26 mouse cellular contexts compared by ENCODE assay signal in the genomic region with DNA sequence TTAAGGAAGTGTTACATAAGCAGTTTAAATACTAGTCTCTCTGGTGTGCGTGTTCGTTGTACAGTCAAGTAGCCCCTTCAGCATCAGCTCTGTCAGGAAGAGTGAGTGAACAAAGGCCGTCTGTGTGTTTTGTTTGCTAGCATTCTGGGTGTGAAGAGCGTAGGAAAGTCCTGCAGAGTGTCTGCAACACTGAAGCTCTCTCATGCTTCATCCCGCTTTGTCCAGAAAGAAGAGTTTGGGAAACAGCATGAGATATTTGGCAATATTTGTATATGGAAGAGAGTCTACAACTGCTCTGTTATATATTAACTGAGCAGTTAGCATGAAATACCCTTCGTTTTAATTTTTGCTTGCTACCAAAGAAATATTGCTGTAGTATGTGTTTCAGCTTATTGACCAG. TPM values are rescaled to one million over a fixed set of nuclear protein-coding genes. Genes with fewer than 3 reads are reported as not detected.
DNase-seq lines count a peak whose midpoint lies in the region; ATAC-seq and TF ChIP-seq lines count a peak whose summit lies in the region.
"Had no signal": no experiment of that assay in that cellular context is flagged by ENCODE, and none has a peak within 500 bp of the region (broad histone marks: within the 10 kb centered on the region; RNA-seq: fewer than 3 reads in every experiment).

No protein-coding gene starts in this region.

- ATAC-seq in lung, embryonic 14.5 days (ENCODE audit: insufficient read depth), result peak; percentile 44; the same call in 1 of the 2 replicates
- peak; percentile 40 for ATAC-seq in lung, postnatal 0 days
- ATAC-seq: CD4-positive, CD25-positive, alpha-beta regulatory T cell, adult 4 months; forebrain, embryonic 14.5 days; forebrain, postnatal 0 days had no signal

- H3K9me3 ChIP-seq in lung, embryonic 14.5 days (ENCODE audit: low read depth, low read length), result no peaks in the 10 kb centered on the region
- H3K9me3 ChIP-seq in lung, postnatal 0 days (ENCODE audit: low read length), result no peaks in the 10 kb centered on the region
- H3K9me3 ChIP-seq: embryonic facial prominence, embryonic 12.5 days; embryonic facial prominence, embryonic 15.5 days; heart, embryonic 12.5 days; heart, embryonic 15.5 days; hindbrain, embryonic 10.5 days; hindbrain, embryonic 13.5 days had no signal

- TF ChIP-seq EP300 in lung, postnatal 0 days (IDR thresholded peaks at IDR 0.05), result no peak

- no peak overlapping the region for H3K4me3 ChIP-seq in liver, adult 2 months (ENCODE audit: insufficient read depth, low read depth, low read length)
- no peak overlapping the region for H3K4me3 ChIP-seq in lung, embryonic 14.5 days (ENCODE audit: low read depth, low read length)
- H3K4me3 ChIP-seq in lung, postnatal 0 days (ENCODE audit: low read depth, low read length), result no peak overlapping the region
- H3K4me3 ChIP-seq: embryonic facial prominence, embryonic 12.5 days; embryonic facial prominence, embryonic 15.5 days; heart, embryonic 12.5 days; heart, embryonic 15.5 days; hindbrain, embryonic 10.5 days; hindbrain, embryonic 13.5 days had no signal

- DNase-seq in liver, adult 2 months (ENCODE audit: extremely low read depth, low read depth, low spot score), result peak; percentile 92
- DNase-seq in liver, result no peak
- no peak for DNase-seq in lung, embryonic 14.5 days
- no peak for DNase-seq in lung, postnatal 36 days
- peak; percentile 51 for DNase-seq in lung, postnatal 0 days (ENCODE audit: low spot score)
- no peak for DNase-seq in lung, postnatal 10 days
- DNase-seq: adrenal gland, adult 2 months; adrenal gland, postnatal 14 days; cerebellum, adult 11 months; cerebellum, adult 2 months; cerebellum, adult 9-11 months; cerebellum, postnatal 25 days; forebrain, postnatal 0 days; gastrocnemius, postnatal 25 days; heart, adult 18-20 months; heart, postnatal 10 days; heart, postnatal 36 days had no signal

- no peak overlapping the region for H3K4me2 ChIP-seq in lung, embryonic 14.5 days
- H3K4me2 ChIP-seq in lung, postnatal 0 days (replicated peaks; ENCODE audit: low read depth, low read length), result no peak overlapping the region
- H3K4me2 ChIP-seq: embryonic facial prominence, embryonic 12.5 days; embryonic facial prominence, embryonic 15.5 days; heart, embryonic 12.5 days; heart, embryonic 15.5 days; hindbrain, embryonic 13.5 days had no signal

- no peaks in the 10 kb centered on the region for H3K27me3 ChIP-seq in liver, adult 2 months (ENCODE audit: control insufficient read depth, insufficient read depth, low read length)
- H3K27me3 ChIP-seq in lung, embryonic 14.5 days (ENCODE audit: insufficient read depth, low read length), result no peaks in the 10 kb centered on the region
- H3K27me3 ChIP-seq in lung, postnatal 0 days (replicated peaks; ENCODE audit: insufficient read depth, low read length), result no peaks in the 10 kb centered on the region
- H3K27me3 ChIP-seq: embryonic facial prominence, embryonic 12.5 days; embryonic facial prominence, embryonic 15.5 days; heart, embryonic 12.5 days; heart, embryonic 15.5 days; hindbrain, embryonic 13.5 days had no signal

- H3K4me1 ChIP-seq in liver, adult 2 months (ENCODE audit: control insufficient read depth, insufficient read depth, low read length), result peaks cover 19% of the 10 kb centered on the region
- no peaks in the 10 kb centered on the region for H3K4me1 ChIP-seq in lung, embryonic 14.5 days (ENCODE audit: insufficient read depth)
- H3K4me1 ChIP-seq in lung, postnatal 0 days (ENCODE audit: insufficient read depth, low read depth, low read length), result no peaks in the 10 kb centered on the region

- no peak for TF ChIP-seq POLR2A in liver, adult 2 months (IDR thresholded peaks at IDR 0.05; ENCODE audit: extremely low read depth, insufficient read depth, low read length)

- no peaks in the 10 kb centered on the region for H3K79me2 ChIP-seq in liver, adult 2 months (ENCODE audit: control insufficient read depth, insufficient read depth, low read length)

- peak overlapping the region; percentile 16 for H3K27ac ChIP-seq in liver, adult 2 months (replicated peaks; ENCODE audit: insufficient read depth, low read depth, low read length)
- 0 out of 2 replicates have a peak overlapping the region, but pooled peaks have one; percentile 42 for H3K27ac ChIP-seq in lung, embryonic 14.5 days (ENCODE audit: low read depth)
- H3K27ac ChIP-seq in lung, postnatal 0 days (ENCODE audit: low read length), result no peak overlapping the region
- H3K27ac ChIP-seq: embryonic facial prominence, embryonic 12.5 days; embryonic facial prominence, embryonic 15.5 days; heart, embryonic 15.5 days; hindbrain, embryonic 10.5 days; hindbrain, embryonic 13.5 days had no signal

- WGBS in liver, adult 2 months, result 29% methylated on average over 6 of the region's 6 CpGs
- 61% methylated on average over 6 of the region's 6 CpGs for WGBS in lung, embryonic 14.5 days
- 61% methylated on average over 6 of the region's 6 CpGs for WGBS in lung, postnatal 0 days

- no peaks in the 10 kb centered on the region; the same call in 1 of the 2 replicates for H3K36me3 ChIP-seq in liver, adult 2 months (ENCODE audit: control insufficient read depth, insufficient read depth, low read length)
- H3K36me3 ChIP-seq in lung, embryonic 14.5 days (ENCODE audit: insufficient read depth), result peaks cover 55% of the 10 kb centered on the region
- peaks cover 4% of the 10 kb centered on the region for H3K36me3 ChIP-seq in lung, postnatal 0 days (ENCODE audit: insufficient read depth, low read length)

- H3K9ac ChIP-seq in liver, adult 2 months (ENCODE audit: low read depth, low read length), result no peak overlapping the region
- H3K9ac ChIP-seq in lung, embryonic 14.5 days, result no peak overlapping the region
- no peak overlapping the region for H3K9ac ChIP-seq in lung, postnatal 0 days (replicated peaks; ENCODE audit: low read depth)
- H3K9ac ChIP-seq: embryonic facial prominence, embryonic 12.5 days; embryonic facial prominence, embryonic 15.5 days; forebrain, postnatal 0 days; heart, embryonic 12.5 days; heart, embryonic 15.5 days; hindbrain, embryonic 13.5 days had no signal

- no peak for TF ChIP-seq CTCF in liver, adult 2 months (IDR thresholded peaks at IDR 0.05; ENCODE audit: low read depth, low read length)
- no peak for TF ChIP-seq CTCF in lung, embryonic 14.5 days (IDR thresholded peaks at IDR 0.05; ENCODE audit: low read depth)
- no peak for TF ChIP-seq CTCF in lung, postnatal 0 days (IDR thresholded peaks at IDR 0.05)

RNA-seq across cellular contexts. Expression of gene Stx6, which starts 41.0 kb away (rescaled TPM):
- 10.3 and 11.7 TPM in 2 replicates for total RNA-seq in liver, adult 2 months (2014; rRNA removed)
- polyA plus RNA-seq in liver, adult 2 months (2012; rRNA removed), result 10.1 and 13.1 TPM in 2 replicates
- 97.6 and 99.7 TPM in 2 replicates for polyA plus RNA-seq in lung, embryonic 14.5 days (2014; fragmentation: Nextera tagmentation; extraction: Ambion mirVana)
- polyA plus RNA-seq in lung, postnatal 0 days (2015; fragmentation: Nextera tagmentation; extraction: Ambion mirVana), result 74.3 and 77.4 TPM in 2 replicates

RNA-seq across cellular contexts. Expression of gene BC034090, which starts 44.7 kb away (rescaled TPM):
- total RNA-seq in liver, adult 2 months (2014; rRNA removed), result 0.09 and 0.20 TPM in 2 replicates
- polyA plus RNA-seq in liver, adult 2 months (2012; rRNA removed), result 0.33 and 0.50 TPM in 2 replicates
- 3.4 and 3.9 TPM in 2 replicates for polyA plus RNA-seq in lung, embryonic 14.5 days (2014; fragmentation: Nextera tagmentation; extraction: Ambion mirVana)
- polyA plus RNA-seq in lung, postnatal 0 days (2015; fragmentation: Nextera tagmentation; extraction: Ambion mirVana), result 2.4 and 2.7 TPM in 2 replicates
- total RNA-seq: common myeloid progenitor, adult 5-6 weeks had no signal

RNA-seq across cellular contexts. Expression of gene Mr1, which starts 52.9 kb away (rescaled TPM):
- 3.2 and 6.3 TPM in 2 replicates for total RNA-seq in liver, adult 2 months (2014; rRNA removed)
- 1.1 and 1.6 TPM in 2 replicates for polyA plus RNA-seq in liver, adult 2 months (2012; rRNA removed)
- 13.6 and 13.7 TPM in 2 replicates for polyA plus RNA-seq in lung, embryonic 14.5 days (2014; fragmentation: Nextera tagmentation; extraction: Ambion mirVana)
- 10.5 and 13.2 TPM in 2 replicates for polyA plus RNA-seq in lung, postnatal 0 days (2015; fragmentation: Nextera tagmentation; extraction: Ambion mirVana)

Comparison
In these comparisons a context has a peak if more than half of its experiments do, and no peak if none do; other contexts are left out.
1. DNase-seq: peak in liver, adult 2 months (single experiment) and lung, postnatal 0 days (single experiment); none in liver (single experiment), lung, embryonic 14.5 days (single experiment), lung, postnatal 36 days (single experiment) and lung, postnatal 10 days (single experiment).